Mouse (Mus musculus): ENCODE results near the gene Hoxa7. TPM values are rescaled to one million over a fixed set of nuclear protein-coding genes. Genes with fewer than 3 reads are reported as not detected.

The Hoxa7 gene
- total and polyA plus RNA-seq, 2 experiments from 2014 or later = 0.07 TPM; not detected in 1

DNA sequence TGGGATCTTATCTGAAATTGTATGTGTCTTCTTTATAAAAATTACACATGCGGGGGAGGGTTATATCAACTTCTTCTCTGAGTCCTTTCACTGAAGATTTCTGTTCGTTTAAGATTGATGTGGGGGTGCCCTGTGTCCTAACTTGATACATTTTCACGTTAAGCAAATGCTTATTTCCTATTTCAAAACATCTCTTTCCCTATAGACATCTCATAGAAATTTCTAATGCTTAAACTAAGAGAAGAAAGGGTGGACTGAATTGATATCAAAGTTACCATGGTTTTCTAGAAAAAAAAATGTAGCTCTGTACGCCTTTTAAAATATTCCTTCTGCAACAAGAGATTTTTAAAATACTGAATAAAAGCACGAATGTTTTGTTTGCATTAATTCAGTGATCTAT is 45.6 kb upstream of the Hoxa7 start:
- Histone ChIP-seq H3K4me1 (ENCODE audit: control insufficient read depth, insufficient read depth) (no peaks in the 10 kb centered on the region), H3K27me3 (ENCODE audit: control insufficient read depth, insufficient read depth, low read length) (peaks cover 98% of the 10 kb centered on the region), H3K9me3 (replicated peaks; ENCODE audit: control insufficient read depth, low read length) (no peaks in the 10 kb centered on the region), H3K36me3 (replicated peaks; ENCODE audit: control insufficient read depth, insufficient read depth, low read length) (no peaks in the 10 kb centered on the region), H3K9ac (replicated peaks; ENCODE audit: low read depth, low read length) (no peak overlapping the region), H3K4me3 (ENCODE audit: low read depth, low read length) (no peak overlapping the region), H3K4me2 (ENCODE audit: low read depth, low read length) (no peak overlapping the region), H3K27ac (ENCODE audit: low read depth) (no peak overlapping the region)
- WGBS = 22% methylated on average over 5 of the region's 5 CpGs
- no peak for DNase-seq (ENCODE audit: low spot score)
- TF ChIP-seq EP300 (IDR thresholded peaks at IDR 0.05; ENCODE audit: low read depth) = no peak
- TF ChIP-seq CTCF (IDR thresholded peaks at IDR 0.05; ENCODE audit: low read depth) = no peak
- ATAC-seq (ENCODE audit: insufficient read depth, low read depth) = no peak

DNA sequence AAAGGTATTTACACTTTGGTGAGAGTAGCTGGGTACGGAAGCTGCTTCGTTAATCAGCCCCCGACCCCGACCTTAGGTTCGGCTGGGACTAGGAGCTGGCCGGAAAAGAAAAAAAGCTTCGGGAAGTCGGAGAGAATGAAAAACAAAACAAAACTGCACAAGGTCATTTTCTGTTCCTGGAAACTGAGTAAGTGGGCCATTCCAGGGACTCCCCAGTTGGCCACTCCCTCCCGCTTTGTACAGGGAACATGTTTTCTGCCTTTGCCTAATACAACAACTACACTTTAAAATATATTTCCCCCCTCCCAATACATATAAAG is 45.0 kb upstream of the Hoxa7 start:
- H3K4me1 ChIP-seq (ENCODE audit: control insufficient read depth, insufficient read depth) = no peaks in the 10 kb centered on the region
- no peak for TF ChIP-seq CTCF (IDR thresholded peaks at IDR 0.05; ENCODE audit: low read depth)
- no peak for TF ChIP-seq EP300 (IDR thresholded peaks at IDR 0.05; ENCODE audit: low read depth)
- DNase-seq (ENCODE audit: low spot score) = no peak
- H3K9me3 ChIP-seq (replicated peaks; ENCODE audit: control insufficient read depth, low read length) = no peaks in the 10 kb centered on the region
- WGBS = 3% methylated on average over 9 of the region's 9 CpGs
- H3K36me3 ChIP-seq (replicated peaks; ENCODE audit: control insufficient read depth, insufficient read depth, low read length) = no peaks in the 10 kb centered on the region
- no peak overlapping the region for H3K4me2 ChIP-seq (ENCODE audit: low read depth, low read length)
- ATAC-seq (ENCODE audit: insufficient read depth, low read depth) = no peak
- H3K27ac ChIP-seq (ENCODE audit: low read depth) = no peak overlapping the region
- peaks cover 99% of the 10 kb centered on the region for H3K27me3 ChIP-seq (ENCODE audit: control insufficient read depth, insufficient read depth, low read length)
- no peak overlapping the region for H3K4me3 ChIP-seq (ENCODE audit: low read depth, low read length)
- H3K9ac ChIP-seq (replicated peaks; ENCODE audit: low read depth, low read length) = no peak overlapping the region

DNA sequence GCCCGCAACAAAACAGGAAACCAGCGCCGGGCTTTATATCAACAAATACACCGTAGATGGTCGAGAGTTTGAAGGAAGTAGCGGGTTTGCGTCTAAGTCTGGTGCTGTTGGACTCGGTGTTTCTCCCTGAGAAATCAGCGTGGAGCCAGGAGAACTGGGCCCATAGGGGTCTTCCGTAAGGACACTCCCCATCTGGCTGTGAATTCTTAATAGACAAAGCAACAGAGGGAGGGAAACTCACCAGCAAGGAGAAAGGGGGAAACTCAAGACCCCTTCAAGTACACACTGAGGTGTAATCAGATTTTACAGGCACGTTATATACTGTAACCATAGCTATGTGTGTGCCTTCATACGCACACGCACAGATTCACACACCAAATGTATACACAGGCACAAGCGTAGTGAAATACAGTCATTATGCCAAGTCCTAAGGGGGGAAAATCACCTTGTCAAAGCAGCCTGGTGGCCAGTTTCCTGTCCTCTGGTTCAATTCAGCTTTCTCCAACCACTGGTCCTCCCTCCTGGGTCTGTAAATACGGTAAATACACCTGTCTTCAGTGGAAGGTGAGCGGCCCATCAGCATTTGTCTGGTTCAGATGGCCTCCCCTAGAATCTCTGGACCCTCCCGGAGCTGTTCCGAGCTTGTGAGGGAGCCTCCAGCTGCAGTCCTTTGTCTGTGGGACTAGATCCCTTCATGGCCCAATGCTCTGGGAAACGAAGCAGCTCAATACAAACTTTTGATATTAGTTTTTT is 44.4 kb upstream of the Hoxa7 start:
- Histone ChIP-seq H3K27me3 (ENCODE audit: control insufficient read depth, insufficient read depth, low read length) (peaks cover 99% of the 10 kb centered on the region), H3K36me3 (replicated peaks; ENCODE audit: control insufficient read depth, insufficient read depth, low read length) (no peaks in the 10 kb centered on the region), H3K9me3 (replicated peaks; ENCODE audit: control insufficient read depth, low read length) (no peaks in the 10 kb centered on the region), H3K4me2 (ENCODE audit: low read depth, low read length) (no peak overlapping the region), H3K9ac (replicated peaks; ENCODE audit: low read depth, low read length) (no peak overlapping the region), H3K4me1 (ENCODE audit: control insufficient read depth, insufficient read depth) (no peaks in the 10 kb centered on the region), H3K27ac (ENCODE audit: low read depth) (no peak overlapping the region), H3K4me3 (ENCODE audit: low read depth, low read length) (no peak overlapping the region)
- TF ChIP-seq EP300 (IDR thresholded peaks at IDR 0.05; ENCODE audit: low read depth) = no peak
- no peak for TF ChIP-seq CTCF (IDR thresholded peaks at IDR 0.05; ENCODE audit: low read depth)
- no peak for ATAC-seq (ENCODE audit: insufficient read depth, low read depth)
- DNase-seq (ENCODE audit: low spot score) = no peak
- WGBS = 2% methylated on average over 19 of the region's 19 CpGs

DNA sequence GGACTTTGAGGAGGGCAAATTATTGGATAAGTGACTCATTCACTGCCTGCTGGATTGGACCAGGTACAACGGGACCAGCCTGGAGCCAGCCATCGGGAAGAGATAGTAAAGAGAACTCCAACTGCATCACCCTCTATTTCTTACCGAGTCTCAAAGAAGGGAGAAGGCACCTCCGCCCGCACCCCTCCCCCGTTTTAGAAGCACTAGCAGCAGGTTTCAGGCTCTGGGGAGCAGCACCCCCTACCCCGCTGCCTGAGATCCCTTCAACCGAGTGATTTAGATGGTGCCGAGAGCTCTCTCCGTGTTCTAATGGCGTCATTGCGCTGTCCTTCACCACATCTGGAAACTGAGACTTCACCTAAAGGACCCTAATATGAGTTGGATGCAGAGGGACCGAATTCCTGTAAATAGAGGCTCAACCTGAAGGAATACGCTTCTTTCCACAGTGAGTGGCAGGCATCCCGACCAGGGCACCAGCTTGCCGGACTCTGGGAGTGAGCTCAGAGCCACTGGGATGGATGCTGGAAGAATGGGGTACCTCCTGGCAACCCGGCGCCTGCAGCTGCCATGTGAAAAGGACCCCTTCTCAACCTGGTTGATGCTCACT is 43.8 kb upstream of the Hoxa7 start:
- H3K4me2 ChIP-seq (ENCODE audit: low read depth, low read length) = no peak overlapping the region
- no peak overlapping the region for H3K9ac ChIP-seq (replicated peaks; ENCODE audit: low read depth, low read length)
- peaks cover 5% of the 10 kb centered on the region; the same call in 1 of the 2 replicates for H3K4me1 ChIP-seq (ENCODE audit: control insufficient read depth, insufficient read depth)
- WGBS = 4% methylated on average over 18 of the region's 18 CpGs
- DNase-seq (ENCODE audit: low spot score) (no peak), ATAC-seq (ENCODE audit: insufficient read depth, low read depth) (no peak)
- no peak overlapping the region for H3K27ac ChIP-seq (ENCODE audit: low read depth)
- H3K9me3 ChIP-seq (replicated peaks; ENCODE audit: control insufficient read depth, low read length) = no peaks in the 10 kb centered on the region
- TF ChIP-seq CTCF (IDR thresholded peaks at IDR 0.05; ENCODE audit: low read depth) = no peak
- no peak for TF ChIP-seq EP300 (IDR thresholded peaks at IDR 0.05; ENCODE audit: low read depth)
- no peak overlapping the region for H3K4me3 ChIP-seq (ENCODE audit: low read depth, low read length)
- H3K27me3 ChIP-seq (ENCODE audit: control insufficient read depth, insufficient read depth, low read length) = peaks cover 99% of the 10 kb centered on the region
- H3K36me3 ChIP-seq (replicated peaks; ENCODE audit: control insufficient read depth, insufficient read depth, low read length) = no peaks in the 10 kb centered on the region

DNA sequence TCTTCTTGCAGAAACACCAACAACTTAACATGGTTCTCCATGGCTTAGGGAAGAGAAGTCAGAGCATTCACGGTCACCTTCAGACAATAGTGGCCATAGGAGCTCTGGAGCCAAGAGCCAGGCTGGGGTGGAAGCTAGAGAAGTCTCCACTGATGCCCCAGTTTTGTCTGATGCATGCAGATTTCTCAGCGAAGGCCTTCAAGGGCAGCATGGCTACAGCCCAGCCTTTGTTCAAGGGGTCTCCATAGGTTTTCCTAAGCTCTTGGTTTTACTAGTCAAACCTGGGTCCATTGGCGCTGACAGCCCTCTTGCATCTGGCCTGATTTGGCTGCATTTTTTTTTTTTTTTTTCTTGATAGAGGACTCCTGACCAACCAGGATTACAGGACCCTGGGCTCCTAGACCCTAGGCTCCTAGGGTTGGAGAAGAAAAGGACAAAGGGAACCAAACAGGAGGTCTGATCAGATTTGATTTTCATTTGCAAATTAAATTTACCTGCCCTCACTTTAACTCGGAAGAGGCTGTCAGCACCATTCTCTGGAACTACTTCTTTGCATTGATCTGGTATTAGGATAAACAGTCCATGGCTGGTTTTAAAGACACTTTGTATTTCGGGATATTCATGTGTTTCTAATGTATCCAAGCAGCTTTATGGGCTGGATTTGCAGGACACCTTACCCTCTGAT is 42.6 kb upstream of the Hoxa7 start:
- no peaks in the 10 kb centered on the region for H3K36me3 ChIP-seq (replicated peaks; ENCODE audit: control insufficient read depth, insufficient read depth, low read length)
- no peak for ATAC-seq (ENCODE audit: insufficient read depth, low read depth)
- DNase-seq (ENCODE audit: low spot score) = no peak
- WGBS = 5% methylated on average over 5 of the region's 5 CpGs
- H3K9ac ChIP-seq (replicated peaks; ENCODE audit: low read depth, low read length) = no peak overlapping the region
- no peak overlapping the region for H3K27ac ChIP-seq (ENCODE audit: low read depth)
- H3K4me2 ChIP-seq (ENCODE audit: low read depth, low read length) = no peak overlapping the region
- H3K9me3 ChIP-seq (replicated peaks; ENCODE audit: control insufficient read depth, low read length) = no peaks in the 10 kb centered on the region
- TF ChIP-seq CTCF (IDR thresholded peaks at IDR 0.05; ENCODE audit: low read depth) = no peak
- H3K27me3 ChIP-seq (ENCODE audit: control insufficient read depth, insufficient read depth, low read length) = peaks cover 96% of the 10 kb centered on the region
- no peak overlapping the region for H3K4me3 ChIP-seq (ENCODE audit: low read depth, low read length)
- H3K4me1 ChIP-seq (ENCODE audit: control insufficient read depth, insufficient read depth) = peaks cover 6% of the 10 kb centered on the region; the same call in 1 of the 2 replicates
